Mouse (Mus musculus) megakaryocyte, embryonic 14.5 days (primary cell): ENCODE measurements around the gene Wrnip1. TPM values are rescaled to one million over a fixed set of nuclear protein-coding genes. Genes with fewer than 3 reads are reported as not detected.

Experiments
- H3K27me3 ChIP-seq: replicated peaks from 2 replicates; pipeline ENCODE3; 2012; ENCODE audit warnings: inconsistent platforms
- H3K36me3 ChIP-seq: replicated peaks from 2 replicates; pipeline ENCODE3; 2012; ENCODE audit warnings: low read length, inconsistent platforms, mixed read lengths
- H3K4me1 ChIP-seq: 2 replicates; pipeline ENCODE4 v1.6.1; 2012; ENCODE audit warnings: inconsistent platforms
- H3K4me3 ChIP-seq: replicated peaks from 2 replicates; pipeline ENCODE3; 2012; ENCODE audit warnings: moderate library complexity, mild to moderate bottlenecking, inconsistent platforms
- H3K9me3 ChIP-seq: 2 replicates; pipeline ENCODE4 v1.6.1; 2012; ENCODE audit warnings: inconsistent platforms
- FLI1 ChIP-seq: IDR thresholded peaks from 2 replicates; pipeline ENCODE4 v1.6.1; 2012; ENCODE audit warnings: low read length, inconsistent platforms, mixed read lengths
- GATA1 ChIP-seq: IDR thresholded peaks from 3 replicates; pipeline ENCODE4 v1.6.1; 2012; ENCODE audit warnings: mixed read lengths, low read length, inconsistent platforms, borderline replicate concordance
- polyA plus RNA-seq: library from polyadenylated mRNA; stranded (reverse); fragments of >175 nt; gene quantifications from 2 replicates; pipeline ENCODE4 v1.2.3, GENCODE M21; 2012; ENCODE audit warnings: low replicate concordance; ENCODE audit not compliant: insufficient read depth

Gene Wrnip1
- polyA plus RNA-seq = 6.9 and 19.4 TPM in 2 replicates

DNA sequence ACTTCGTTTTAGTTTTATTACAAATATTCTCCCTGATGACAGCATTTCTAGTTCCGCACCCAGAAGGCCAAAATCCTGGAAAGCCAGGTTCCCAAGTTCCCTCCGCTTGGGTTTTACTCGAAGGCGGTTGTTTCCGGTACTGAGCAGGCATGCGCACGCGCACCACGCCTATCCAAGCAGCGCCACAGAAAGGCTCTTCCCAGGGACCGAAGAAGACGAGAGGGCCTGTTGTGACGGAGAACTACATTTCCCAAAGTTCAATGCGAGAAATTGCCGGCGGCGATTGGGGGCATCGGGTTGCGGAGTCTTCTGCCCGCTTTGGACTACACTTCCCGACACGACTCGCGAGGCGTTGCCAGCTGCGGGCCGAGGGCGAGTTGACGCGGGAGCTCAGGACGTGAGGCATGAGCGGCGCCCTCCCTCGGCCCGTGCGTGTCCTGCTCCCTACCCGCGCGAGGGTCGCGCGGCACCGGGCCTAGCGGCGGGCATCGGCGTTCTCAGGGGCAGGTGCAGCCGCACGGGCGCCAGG is at the start of gene Wrnip1:
Wrnip1 (plus strand) TSS at position 346 of the 529 bp plus-strand sequence.
- peaks cover 29% of the 10 kb centered on the region for H3K36me3 ChIP-seq
- H3K4me3 ChIP-seq = peak within 1 kb of the TSS; percentile 100
- TF ChIP-seq GATA1 (no peak), FLI1 (peak; percentile 35; the same call in 1 of the 2 replicates)
- no peaks in the 10 kb centered on the region for H3K27me3 ChIP-seq
- H3K9me3 ChIP-seq = no peaks in the 10 kb centered on the region
- H3K4me1 ChIP-seq = peaks cover 37% of the 10 kb centered on the region

DNA sequence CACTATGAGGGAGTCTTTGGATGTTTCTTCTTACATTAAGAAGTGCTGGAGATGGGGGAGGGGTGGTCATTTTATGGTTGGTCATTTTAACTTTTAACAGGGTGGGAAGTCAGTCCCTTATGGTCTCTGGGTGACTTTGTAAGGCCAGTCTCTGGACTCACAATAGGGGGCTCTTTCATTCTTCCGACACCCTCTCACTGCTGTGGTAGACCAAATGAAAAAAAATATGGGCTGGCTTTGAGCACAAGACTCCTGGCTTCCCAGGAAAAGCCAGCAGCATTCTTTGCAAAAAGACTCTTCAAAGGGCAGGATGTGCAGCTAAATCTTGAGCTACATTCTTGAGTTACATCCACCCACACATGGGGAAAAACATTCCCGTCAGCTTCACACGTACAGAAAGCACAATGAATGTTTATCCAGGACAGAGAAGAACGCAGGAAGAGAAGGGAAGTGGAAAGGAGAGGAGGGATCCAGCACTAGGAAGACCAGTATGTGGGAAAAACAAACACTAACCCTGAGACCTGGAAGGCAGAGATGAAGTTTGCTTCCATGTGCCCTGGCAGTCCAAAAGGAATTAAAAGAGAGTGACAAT is 49.7 kb upstream of the Wrnip1 start:
- no peaks in the 10 kb centered on the region for H3K27me3 ChIP-seq

DNA sequence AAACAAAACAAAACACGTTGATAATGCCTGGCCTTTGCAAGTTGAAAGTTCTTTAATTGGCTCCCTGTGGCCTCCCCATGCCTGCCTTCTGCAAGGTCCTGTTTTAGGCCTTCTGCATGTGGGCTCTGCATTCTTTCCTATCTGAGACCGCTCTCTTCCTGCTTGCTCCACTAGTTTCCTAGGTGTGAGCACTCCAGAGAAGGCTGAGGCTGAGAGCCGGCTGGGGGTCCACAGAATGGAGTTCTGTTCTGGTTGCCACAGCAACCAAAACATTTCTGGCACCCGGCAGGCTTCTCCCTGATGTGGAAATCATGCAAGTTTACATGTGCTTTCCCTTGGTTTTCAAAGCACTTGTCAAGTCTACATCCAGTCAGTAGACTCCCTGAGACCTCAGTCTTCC is 42.8 kb upstream of the Wrnip1 start:
- H3K4me1 ChIP-seq = no peaks in the 10 kb centered on the region; the same call in 1 of the 2 replicates
- no peaks in the 10 kb centered on the region for H3K36me3 ChIP-seq
- peaks cover 10% of the 10 kb centered on the region for H3K27me3 ChIP-seq
- H3K4me3 ChIP-seq = no peak overlapping the region
- H3K9me3 ChIP-seq = no peaks in the 10 kb centered on the region
- TF ChIP-seq GATA1 (no peak), FLI1 (no peak)

More for the DNA sequence above, 49.7 kb upstream of the Wrnip1 start:
- H3K9me3 ChIP-seq = no peaks in the 10 kb centered on the region
- no peaks in the 10 kb centered on the region for H3K36me3 ChIP-seq
- TF ChIP-seq FLI1 (no peak), GATA1 (no peak)
- no peak overlapping the region for H3K4me3 ChIP-seq
- H3K4me1 ChIP-seq = no peaks in the 10 kb centered on the region

DNA sequence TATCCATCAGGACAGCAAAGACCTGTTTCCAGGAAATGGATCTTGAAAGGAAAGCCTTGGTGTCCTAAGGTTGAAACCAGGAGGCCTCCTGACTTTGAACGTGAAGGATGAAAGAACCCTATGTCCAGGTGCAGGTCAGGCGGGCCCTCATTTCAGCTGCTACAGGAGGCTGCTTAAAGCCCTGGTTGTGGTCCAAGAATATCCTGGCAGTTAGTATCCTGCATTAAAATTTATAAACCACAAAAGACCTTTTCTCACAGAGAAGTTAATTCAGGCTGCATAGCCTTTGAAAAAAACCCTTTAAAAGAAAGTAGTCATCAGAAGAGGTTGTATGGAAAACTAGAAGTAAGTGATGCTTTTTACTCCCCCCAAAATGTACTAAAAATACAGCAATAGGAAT is 41.0 kb upstream of the Wrnip1 start:
- Histone ChIP-seq H3K4me3 (no peak overlapping the region), H3K9me3 (no peaks in the 10 kb centered on the region), H3K36me3 (no peaks in the 10 kb centered on the region), H3K4me1 (no peaks in the 10 kb centered on the region; the same call in 1 of the 2 replicates), H3K27me3 (peaks cover 13% of the 10 kb centered on the region)
- no peak for TF ChIP-seq GATA1
- TF ChIP-seq FLI1 = no peak

DNA sequence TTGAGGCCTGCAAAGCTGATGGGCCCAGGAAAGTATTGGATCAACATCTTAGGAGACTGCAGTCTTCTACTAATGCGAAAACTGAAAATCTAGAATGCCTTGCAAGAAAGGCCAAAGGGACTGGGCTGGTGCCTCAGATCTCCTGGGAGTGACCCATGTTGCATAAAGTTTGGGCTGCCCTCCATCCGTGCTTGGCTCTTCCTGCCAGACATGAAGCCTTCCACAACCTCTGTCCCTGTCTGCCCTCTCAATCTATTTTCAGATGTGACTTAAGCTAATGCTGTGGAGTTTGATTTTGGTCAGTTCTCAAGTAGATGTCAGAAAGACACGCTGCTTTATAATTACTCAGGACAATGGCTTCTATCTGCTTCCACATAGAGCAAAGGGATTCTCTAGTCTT is 38.7 kb upstream of the Wrnip1 start:
- Histone ChIP-seq H3K36me3 (no peaks in the 10 kb centered on the region), H3K4me1 (no peaks in the 10 kb centered on the region; the same call in 1 of the 2 replicates), H3K27me3 (peaks cover 18% of the 10 kb centered on the region), H3K9me3 (no peaks in the 10 kb centered on the region), H3K4me3 (no peak overlapping the region)
- TF ChIP-seq FLI1 (no peak), GATA1 (no peak)

DNA sequence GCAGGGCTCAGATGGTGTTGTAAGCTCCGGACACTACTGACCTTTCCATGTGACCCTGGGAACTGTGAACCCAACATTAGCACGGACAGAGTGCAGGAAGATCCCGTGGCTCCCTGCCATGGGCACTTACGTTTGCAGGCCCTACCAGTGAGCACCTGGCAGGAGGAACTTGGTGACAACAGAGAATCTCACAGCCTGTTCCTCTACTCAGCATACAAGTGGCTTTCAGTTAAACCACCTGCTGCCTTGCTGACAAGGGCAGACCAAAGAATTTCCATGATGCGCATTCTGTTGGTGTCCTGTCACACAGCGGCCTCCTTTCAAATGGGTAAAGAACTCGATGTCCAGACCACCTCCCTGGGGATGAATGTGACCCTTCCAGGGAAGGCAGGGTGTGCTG is 37.4 kb upstream of the Wrnip1 start:
- Histone ChIP-seq H3K27me3 (peaks cover 18% of the 10 kb centered on the region), H3K36me3 (no peaks in the 10 kb centered on the region), H3K4me3 (no peak overlapping the region), H3K9me3 (no peaks in the 10 kb centered on the region), H3K4me1 (no peaks in the 10 kb centered on the region; the same call in 1 of the 2 replicates)
- TF ChIP-seq GATA1 (no peak), FLI1 (no peak)

DNA sequence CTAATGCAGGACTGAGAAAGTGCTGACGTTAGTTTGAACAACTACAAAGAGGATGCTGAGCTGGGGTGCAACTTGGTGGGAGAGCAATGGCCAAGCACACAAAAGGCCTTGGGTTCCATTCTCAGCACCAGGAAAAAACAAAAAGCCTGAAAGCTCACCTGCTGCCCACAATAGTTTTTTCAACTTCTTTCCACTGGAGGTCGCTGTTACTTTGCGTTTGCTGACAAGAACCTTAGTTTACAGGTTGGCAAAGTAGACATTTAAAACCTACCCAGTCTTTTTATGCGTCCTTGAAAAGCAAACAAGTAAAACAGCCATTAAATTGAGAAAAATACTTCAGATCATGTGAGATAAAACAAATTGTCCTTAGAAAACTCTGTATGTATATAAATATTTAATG is 33.7 kb upstream of the Wrnip1 start:
- Histone ChIP-seq H3K4me1 (no peaks in the 10 kb centered on the region), H3K36me3 (no peaks in the 10 kb centered on the region), H3K27me3 (peaks cover 10% of the 10 kb centered on the region), H3K4me3 (no peak overlapping the region), H3K9me3 (no peaks in the 10 kb centered on the region)
- no peak for TF ChIP-seq FLI1
- TF ChIP-seq GATA1 = no peak

DNA sequence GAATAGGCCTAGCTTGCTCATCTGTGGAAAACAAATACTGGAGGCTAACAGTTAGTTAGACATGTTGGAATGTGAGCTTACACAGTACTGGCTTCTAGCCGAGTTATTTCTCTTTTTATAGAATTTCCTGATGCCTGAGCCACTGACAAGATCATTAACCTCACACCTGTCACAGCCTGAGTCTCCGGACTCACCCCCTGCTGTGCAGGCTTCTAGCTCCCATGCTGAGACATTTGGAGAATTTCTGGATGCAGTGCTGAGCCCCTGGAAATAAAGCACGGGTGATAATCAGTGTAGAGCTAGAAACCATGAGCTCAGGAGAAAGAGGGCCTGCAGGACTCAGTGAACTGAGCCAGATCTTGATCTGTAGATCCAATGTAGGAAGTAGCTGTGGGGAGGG is 31.9 kb upstream of the Wrnip1 start:
- no peaks in the 10 kb centered on the region for H3K4me1 ChIP-seq
- TF ChIP-seq GATA1 (no peak), FLI1 (no peak)

DNA sequence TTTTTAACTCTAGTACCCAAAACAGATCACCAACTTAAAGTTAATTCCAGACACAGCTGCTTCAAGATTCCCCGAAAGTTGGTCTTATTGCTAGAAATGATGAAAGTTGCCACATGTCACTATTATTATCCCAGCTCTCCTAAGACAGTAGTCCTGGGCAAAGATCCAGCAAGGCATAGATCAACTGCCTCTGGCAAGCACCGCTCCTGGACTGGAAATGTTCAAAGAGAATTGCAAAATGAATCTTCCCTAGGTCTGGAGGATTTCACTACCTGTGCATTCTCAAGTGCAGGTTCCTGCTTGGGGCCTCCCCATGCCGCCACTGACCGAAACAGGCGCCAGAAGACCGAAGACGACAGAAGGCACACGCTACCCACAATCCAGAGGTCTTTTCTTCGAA is 25.9 kb upstream of the Wrnip1 start:
- peaks cover 13% of the 10 kb centered on the region for H3K27me3 ChIP-seq
- TF ChIP-seq FLI1 = no peak
- no peak for TF ChIP-seq GATA1
- H3K36me3 ChIP-seq = no peaks in the 10 kb centered on the region
- no peaks in the 10 kb centered on the region for H3K9me3 ChIP-seq
- no peak overlapping the region for H3K4me3 ChIP-seq
- H3K4me1 ChIP-seq = no peaks in the 10 kb centered on the region

More for the DNA sequence above, 31.9 kb upstream of the Wrnip1 start:
- Histone ChIP-seq H3K27me3 (peaks cover 9% of the 10 kb centered on the region), H3K4me3 (no peak overlapping the region), H3K36me3 (no peaks in the 10 kb centered on the region), H3K9me3 (no peaks in the 10 kb centered on the region)

DNA sequence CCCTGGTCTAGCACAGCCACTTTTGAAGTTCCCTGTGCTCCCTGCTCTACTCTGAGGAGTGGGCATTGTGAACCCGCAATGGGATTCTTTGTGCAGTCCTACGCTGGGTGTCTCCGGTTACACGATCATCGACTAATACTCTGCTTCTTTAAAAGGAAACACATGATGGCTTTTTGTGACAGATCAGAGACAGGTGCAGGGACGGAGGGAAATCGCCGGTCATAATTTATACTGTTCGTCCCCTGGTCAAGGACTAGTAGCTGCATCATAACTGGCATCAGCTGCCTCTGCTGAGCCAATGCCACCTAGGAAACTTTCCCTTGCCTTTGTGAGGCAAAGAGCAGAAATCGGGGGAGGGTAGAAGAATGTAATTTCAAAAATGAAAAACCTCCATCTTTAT is 25.5 kb upstream of the Wrnip1 start:
- no peaks in the 10 kb centered on the region for H3K9me3 ChIP-seq
- H3K27me3 ChIP-seq = peaks cover 13% of the 10 kb centered on the region

More for the DNA sequence above, 25.5 kb upstream of the Wrnip1 start:
- TF ChIP-seq FLI1 = no peak
- no peak for TF ChIP-seq GATA1
- no peaks in the 10 kb centered on the region for H3K36me3 ChIP-seq
- H3K4me3 ChIP-seq = no peak overlapping the region
- H3K4me1 ChIP-seq = no peaks in the 10 kb centered on the region
